Mouse (Mus musculus) thymus, adult 18-20 months (tissue): Measurements from ENCODE around the gene Nrl.

Experiments
- DNase-seq, 2 experiments: peaks; one replicate each; pipeline ENCODE4 v3.0.0; 2022; ENCODE audit warnings: mixed read lengths in 2 of 2

Nrl gene

GRCm38 (mm10) chr14:55524785-55525184 is at the start of gene Nrl:
Gene Nrl (minus strand): TSS chr14:55524981.
- DNase-seq, result no peak

GRCm38 (mm10) chr14:55571760-55572159 is 47.0 kb upstream of the Nrl start:
- DNase-seq, result no peak

- no peak for DNase-seq
These were observed 45.8 kb upstream of the Nrl start for GRCm38 (mm10) chr14:55570588-55570987.

- DNase-seq, result no peak
These were observed 42.7 kb upstream of the Nrl start for GRCm38 (mm10) chr14:55567496-55567895.

GRCm38 (mm10) chr14:55565748-55566147 is 41.0 kb upstream of the Nrl start:
- DNase-seq, result no peak

- DNase-seq, result no peak
These were observed 38.5 kb upstream of the Nrl start for GRCm38 (mm10) chr14:55563249-55563648.

GRCm38 (mm10) chr14:55561860-55562259 is 37.1 kb upstream of the Nrl start:
- no peak for DNase-seq

GRCm38 (mm10) chr14:55560202-55561073 is 35.7 kb upstream of the Nrl start, which contains the start of gene A730061H03Rik:
Gene A730061H03Rik (minus strand): TSS chr14:55560406.
- peak; percentile 97 to 99 for DNase-seq

GRCm38 (mm10) chr14:55559799-55560201 is 35.0 kb upstream of the Nrl start, which contains the start of gene Dcaf11:
Gene Dcaf11 (plus strand): TSS chr14:55560006.
- DNase-seq, result peak; percentile 77 to 86

GRCm38 (mm10) chr14:55558740-55559448 is 34.1 kb upstream of the Nrl start:
- no peak for DNase-seq

- no peak for DNase-seq
These were observed 32.8 kb upstream of the Nrl start for GRCm38 (mm10) chr14:55557587-55557986.

GRCm38 (mm10) chr14:55557003-55557402 is 32.2 kb upstream of the Nrl start:
- peak in 1 of 2 experiments; percentile 55 for DNase-seq

GRCm38 (mm10) chr14:55555788-55556187 is 31.0 kb upstream of the Nrl start:
- no peak for DNase-seq

GRCm38 (mm10) chr14:55554635-55555034 is 29.9 kb upstream of the Nrl start:
- no peak for DNase-seq

GRCm38 (mm10) chr14:55551794-55552193 is 27.0 kb upstream of the Nrl start:
- DNase-seq, result no peak

- DNase-seq, result no peak
These were observed 26.6 kb upstream of the Nrl start for GRCm38 (mm10) chr14:55551347-55551746.

- no peak for DNase-seq
These were observed 25.4 kb upstream of the Nrl start for GRCm38 (mm10) chr14:55550191-55550590.

- DNase-seq, result no peak
These were observed 19.6 kb upstream of the Nrl start for GRCm38 (mm10) chr14:55544334-55544733.

- DNase-seq, result no peak
These were observed 17.5 kb upstream of the Nrl start for GRCm38 (mm10) chr14:55542268-55542667.

GRCm38 (mm10) chr14:55540787-55541321 is 16.1 kb upstream of the Nrl start:
- DNase-seq, result peak; percentile 34 to 53

- peak; percentile 48 to 57 for DNase-seq
These were observed 15.4 kb upstream of the Nrl start, which contains the start of gene Pck2 for GRCm38 (mm10) chr14:55540067-55540786. Gene Pck2 (plus strand): TSS chr14:55540266.

- no peak for DNase-seq
These were observed 11.4 kb upstream of the Nrl start for GRCm38 (mm10) chr14:55536116-55536745.
